Mouse (Mus musculus) right cerebral cortex, adult 2 months (tissue): ENCODE results near the gene Ppp1r7.
"Not testable (repeated sequence)": the region's sequence is repeated elsewhere in the genome, so short reads cannot be mapped to it uniquely, and the experiment has no call there.

Experiments
- DNase-seq, 2 experiments: peaks; one replicate each; pipeline ENCODE4 v3.0.0; 2021 to 2022; ENCODE audit warnings: low spot score in 2 of 2

The Ppp1r7 gene

GRCm38 (mm10) chr1:93342648-93343503 is at the start of gene Ppp1r7, which contains the start of gene Pask:
Gene Ppp1r7, plus strand, starts transcription at chr1:93342854.
Gene Pask, minus strand, starts transcription at chr1:93343482.
- peak; percentile 94 for DNase-seq

GRCm38 (mm10) chr1:93294491-93294890 is 48.2 kb upstream of the Ppp1r7 start:
- DNase-seq, result not testable (repeated sequence)

GRCm38 (mm10) chr1:93299791-93300190 is 42.9 kb upstream of the Ppp1r7 start:
- no peak for DNase-seq

- DNase-seq, result no peak
These were observed 42.1 kb upstream of the Ppp1r7 start for GRCm38 (mm10) chr1:93300578-93300977.

GRCm38 (mm10) chr1:93305581-93306337 is 36.9 kb upstream of the Ppp1r7 start, which contains the start of gene Mterf4:
Gene Mterf4, minus strand, starts transcription at chr1:93305915.
- DNase-seq, result peak; percentile 82 to 84

GRCm38 (mm10) chr1:93323973-93324372 is 18.7 kb upstream of the Ppp1r7 start:
- no peak for DNase-seq

- no peak for DNase-seq
These were observed 16.2 kb upstream of the Ppp1r7 start for GRCm38 (mm10) chr1:93326446-93326845.

- no peak for DNase-seq
These were observed 8.0 kb upstream of the Ppp1r7 start for GRCm38 (mm10) chr1:93334621-93335020.

- DNase-seq, result peak; percentile 95 to 97
These were observed 922 bp downstream of the Ppp1r7 start for GRCm38 (mm10) chr1:93343504-93344047.

- peak in 1 of 2 experiments; percentile 30 for DNase-seq
These were observed 4.5 kb downstream of the Ppp1r7 start for GRCm38 (mm10) chr1:93347176-93347575.

- no peak for DNase-seq
These were observed 7.0 kb downstream of the Ppp1r7 start for GRCm38 (mm10) chr1:93349701-93350100.

- peak; percentile 18 to 36 for DNase-seq
These were observed 10.1 kb downstream of the Ppp1r7 start for GRCm38 (mm10) chr1:93352724-93353123.

- no peak for DNase-seq
These were observed 20.0 kb downstream of the Ppp1r7 start for GRCm38 (mm10) chr1:93362661-93363060.

GRCm38 (mm10) chr1:93365641-93366040 is 23.0 kb downstream of the Ppp1r7 start:
- no peak for DNase-seq

- no peak for DNase-seq
These were observed 31.0 kb downstream of the Ppp1r7 start, which contains the start of gene Ano7 for GRCm38 (mm10) chr1:93373665-93374064. Gene Ano7, plus strand, starts transcription at chr1:93373930.

GRCm38 (mm10) chr1:93377307-93377706 is 34.7 kb downstream of the Ppp1r7 start:
- DNase-seq, result no peak

GRCm38 (mm10) chr1:93379117-93379516 is 36.5 kb downstream of the Ppp1r7 start:
- DNase-seq, result no peak

- no peak for DNase-seq
These were observed 44.5 kb downstream of the Ppp1r7 start for GRCm38 (mm10) chr1:93387198-93387597.

- no peak for DNase-seq
These were observed 46.3 kb downstream of the Ppp1r7 start for GRCm38 (mm10) chr1:93388906-93389305.

GRCm38 (mm10) chr1:93401191-93402052 is 58.8 kb downstream of the Ppp1r7 start:
- peak in 1 of 2 experiments; percentile 10 for DNase-seq

- no peak for DNase-seq
These were observed 60.7 kb downstream of the Ppp1r7 start for GRCm38 (mm10) chr1:93403403-93403802.
